Mouse (Mus musculus): ENCODE measurements at regions not wholly inside any gene's neighbourhood (a gene's known extent, or its start where the extent isn't known, plus 50 kb on each side); places are given as distances from the start of the nearest gene placed in this dataset.

DNA sequence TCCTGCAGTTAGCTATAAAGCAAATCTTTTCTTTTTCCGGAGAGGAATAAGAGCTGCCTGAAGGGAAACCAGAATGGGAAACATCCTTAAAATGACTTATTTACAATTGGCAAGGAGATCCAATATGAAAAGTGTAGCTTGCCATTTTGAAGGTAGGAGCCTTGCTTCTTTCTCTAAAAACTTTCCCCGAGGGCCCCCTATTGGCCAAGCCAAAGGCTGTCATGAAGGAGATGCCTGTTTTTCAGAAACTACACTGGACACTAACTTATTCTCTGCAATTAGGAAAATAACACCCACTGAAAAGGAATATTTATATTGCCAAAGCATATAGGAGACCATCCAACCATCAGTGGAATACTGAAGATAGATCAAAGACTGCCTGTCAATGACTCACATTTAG is 312.8 kb upstream of the Thrb start:
- intact Hi-C loops (cut with DNase I): no loop called here
- DNase-seq: no peak

- DNase-seq: no peak
- intact Hi-C loops (cut with DNase I): no loop called here
These were observed 307.6 kb upstream of the Thrb start for GRCm38 (mm10) chr14:17352324-17353037.

DNA sequence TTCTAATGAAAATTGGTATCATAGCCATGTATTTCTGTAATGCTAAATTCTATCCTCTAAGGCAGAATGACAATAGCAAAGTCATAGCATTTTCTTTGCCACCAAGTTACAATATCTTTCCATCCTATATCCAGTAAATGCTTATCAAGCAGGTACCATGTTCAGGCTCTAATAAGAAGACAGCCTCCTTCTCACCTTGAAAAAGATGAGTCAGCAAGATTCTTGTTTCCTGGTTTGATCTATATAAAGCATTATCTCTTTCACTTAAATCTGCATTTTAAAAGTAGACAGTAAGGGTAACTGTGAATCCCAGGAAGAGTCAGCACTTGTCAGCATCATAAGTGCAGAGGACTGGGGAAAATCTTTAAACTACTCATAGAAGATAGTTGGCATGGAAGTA is 298.2 kb upstream of the Thrb start:
- intact Hi-C loops (cut with DNase I): no loop called here

DNA sequence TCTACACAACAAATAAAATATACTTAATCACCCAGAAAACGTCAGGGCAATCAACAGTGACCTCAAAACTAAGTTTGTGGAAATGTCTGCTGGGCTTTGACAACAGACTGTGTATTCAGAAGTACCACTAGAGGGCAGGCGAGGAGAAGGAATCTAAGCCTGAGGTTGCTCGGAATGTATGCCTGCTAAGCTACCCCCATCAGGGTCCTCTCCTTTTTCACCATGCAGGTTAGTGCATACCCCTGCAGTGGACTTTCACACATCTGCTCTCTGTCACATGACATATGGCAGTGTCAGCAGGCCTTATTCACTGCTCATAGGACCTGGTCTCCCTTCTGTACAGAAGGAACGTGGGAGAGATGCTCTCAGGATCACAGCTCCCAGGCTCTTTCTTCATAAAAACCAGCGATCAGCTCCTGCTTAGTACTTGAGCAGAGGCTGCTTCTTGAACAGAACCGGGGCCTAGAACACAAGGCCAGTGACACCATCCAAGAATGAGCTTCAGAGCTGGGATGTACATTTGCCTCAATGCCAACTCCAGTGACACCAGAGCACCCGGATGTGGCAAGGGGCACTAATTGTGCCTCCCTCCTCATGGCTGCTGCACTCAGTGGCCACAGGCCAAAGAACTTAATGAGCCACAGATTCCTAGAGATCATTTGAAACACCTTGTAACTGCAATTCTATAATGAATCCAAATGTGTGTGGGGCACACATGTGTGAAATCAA is 257.1 kb upstream of the Thrb start:
- intact Hi-C loops (cut with DNase I): loop anchor here (2.0 to 5.0 kb wide), 2 partner anchors 564 to 764 kb away; no protein-coding TSS in a partner anchor
- no peak for DNase-seq

More for the DNA sequence above, 298.2 kb upstream of the Thrb start:
- no peak for DNase-seq

DNA sequence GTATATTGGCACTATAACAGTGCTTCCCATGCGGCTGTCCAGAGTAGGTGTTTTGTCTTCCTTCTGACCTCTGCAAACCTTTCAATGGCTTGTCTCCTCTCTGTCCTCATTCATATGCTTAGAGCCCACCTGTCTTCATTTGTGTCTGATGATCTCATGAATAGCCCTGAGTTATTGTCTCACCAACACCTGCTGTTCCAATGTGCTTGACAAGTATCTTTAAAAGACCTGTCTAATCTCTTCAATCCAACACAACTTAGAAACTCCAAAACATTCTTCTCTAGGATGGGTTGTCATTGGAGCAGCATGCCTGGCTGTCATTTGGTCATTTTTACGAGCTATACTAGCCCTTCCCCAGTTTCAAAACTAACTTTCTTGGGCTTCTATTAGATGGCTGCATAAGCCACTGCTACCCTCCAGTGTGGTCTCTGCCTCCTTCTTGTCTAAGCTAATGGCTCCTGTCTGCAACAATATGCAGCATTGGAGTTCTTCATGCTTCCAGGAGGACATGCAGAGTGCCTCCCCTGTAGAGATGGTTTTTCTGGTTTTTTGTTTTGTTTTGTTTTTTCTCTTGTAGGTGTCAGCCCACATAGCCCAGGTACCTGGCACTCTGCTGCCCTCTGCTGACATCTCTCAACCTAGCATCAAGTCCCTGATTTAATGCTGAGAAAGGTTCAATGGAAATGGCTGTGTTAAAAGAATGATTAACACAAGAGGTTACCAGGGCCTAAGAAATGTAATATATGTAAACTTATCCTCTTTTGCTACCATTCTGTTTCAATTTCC is 254.3 kb upstream of the Thrb start:
- intact Hi-C loops (cut with DNase I): no loop called here
- no peak for DNase-seq

GRCm38 (mm10) chr14:17406879-17407278 is 253.2 kb upstream of the Thrb start:
- intact Hi-C loops (cut with DNase I): no loop called here
- no peak for DNase-seq

DNA sequence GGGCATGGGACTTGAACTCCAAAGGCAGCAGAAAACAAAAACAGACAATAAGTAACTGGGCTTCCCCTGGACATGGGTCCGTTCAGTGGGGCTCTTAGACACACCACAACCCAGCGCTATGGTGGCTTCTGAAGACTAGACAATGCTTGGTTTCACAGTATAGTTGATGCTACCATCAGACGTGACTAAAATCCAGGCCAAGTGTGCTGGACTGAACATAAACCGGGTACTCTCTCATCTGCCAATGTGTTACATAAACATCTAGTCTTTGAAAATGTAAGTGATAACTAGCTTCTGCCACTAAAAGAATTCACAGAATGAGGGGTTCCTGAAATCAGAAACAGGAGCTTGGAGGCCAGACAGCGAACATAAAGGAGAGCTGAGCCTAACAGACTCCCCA is 251.7 kb upstream of the Thrb start:
- intact Hi-C loops (cut with DNase I): no loop called here
- no peak for DNase-seq

DNA sequence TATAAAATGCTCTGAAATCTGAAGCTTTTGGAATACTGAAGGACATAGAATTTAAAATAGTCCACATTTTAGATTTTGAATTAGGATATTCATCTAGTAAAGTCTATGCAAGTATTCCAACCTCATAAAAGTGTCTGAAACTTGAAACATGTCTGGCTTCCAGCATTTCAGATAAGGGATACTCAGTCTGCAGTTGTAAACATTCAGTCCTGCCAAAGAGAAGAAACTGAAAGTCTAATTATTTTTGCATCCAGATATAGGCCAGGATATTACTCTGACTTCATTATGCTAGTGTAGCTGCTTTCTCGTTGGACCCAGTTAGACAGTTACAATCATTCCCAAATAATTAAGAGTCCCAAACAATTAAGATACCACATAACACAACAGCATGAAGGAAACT is 251.2 kb upstream of the Thrb start:
- no peak for DNase-seq
- intact Hi-C loops (cut with DNase I): no loop called here

- intact Hi-C loops (cut with DNase I): no loop called here
- DNase-seq: no peak
These were observed 250.6 kb upstream of the Thrb start for GRCm38 (mm10) chr14:17409497-17409896.

- DNase-seq: no peak
- intact Hi-C loops (cut with DNase I): no loop called here
These were observed 249.3 kb upstream of the Thrb start for GRCm38 (mm10) chr14:17410752-17411151.

- DNase-seq: no peak
- intact Hi-C loops (cut with DNase I): no loop called here
These were observed 248.8 kb upstream of the Thrb start for GRCm38 (mm10) chr14:17411299-17411698.

DNA sequence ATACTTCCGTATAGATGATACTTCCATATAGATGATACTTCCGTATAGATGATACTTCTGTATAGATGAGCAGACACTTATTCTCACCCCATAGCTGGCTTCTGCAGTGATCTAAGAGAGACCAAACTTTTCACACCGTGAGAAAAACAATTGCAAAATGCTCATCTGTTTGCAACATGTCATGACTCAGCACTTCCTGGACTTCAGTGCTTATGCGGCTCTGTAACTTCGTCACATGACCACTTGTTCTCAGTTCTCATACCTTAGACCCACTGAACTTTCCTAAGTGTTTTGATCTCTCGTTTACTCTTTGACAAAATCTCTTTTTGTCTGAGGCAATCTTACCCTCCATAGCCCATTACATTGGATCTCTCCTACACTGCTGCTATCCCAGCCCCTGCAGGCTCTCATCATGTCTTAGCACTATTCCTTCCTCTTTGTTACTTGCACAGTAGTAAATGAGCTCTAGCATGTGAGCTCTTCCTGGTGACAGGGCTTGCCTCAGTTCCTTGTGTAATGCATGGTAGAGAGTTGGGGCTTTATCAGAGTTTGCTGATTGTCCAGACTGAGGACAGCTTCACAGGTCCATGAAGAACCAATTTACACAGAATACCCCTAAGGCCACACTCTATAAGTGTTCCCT is 245.7 kb upstream of the Thrb start:
- intact Hi-C loops (cut with DNase I): no loop called here
- DNase-seq: no peak

DNA sequence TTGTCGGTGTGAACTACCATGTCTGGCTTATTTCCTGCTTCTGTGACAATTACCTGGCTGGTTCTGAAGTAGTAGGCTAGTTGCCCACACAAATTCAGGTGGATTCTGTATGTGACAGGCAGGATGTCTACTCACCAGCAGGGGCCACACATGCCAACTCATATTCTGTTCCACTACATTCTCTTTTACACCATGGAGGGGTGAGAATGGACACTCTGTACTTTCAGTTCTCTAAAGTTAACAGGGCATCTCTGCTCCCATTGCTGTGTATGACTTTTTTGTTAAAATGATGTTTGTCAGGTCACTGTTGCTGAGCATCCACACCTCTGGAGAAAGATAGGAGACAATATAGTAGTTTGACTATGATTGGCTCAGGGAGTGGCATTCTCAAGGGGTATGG is 232.3 kb upstream of the Thrb start:
- DNase-seq: no peak
- intact Hi-C loops (cut with DNase I): no loop called here

DNA sequence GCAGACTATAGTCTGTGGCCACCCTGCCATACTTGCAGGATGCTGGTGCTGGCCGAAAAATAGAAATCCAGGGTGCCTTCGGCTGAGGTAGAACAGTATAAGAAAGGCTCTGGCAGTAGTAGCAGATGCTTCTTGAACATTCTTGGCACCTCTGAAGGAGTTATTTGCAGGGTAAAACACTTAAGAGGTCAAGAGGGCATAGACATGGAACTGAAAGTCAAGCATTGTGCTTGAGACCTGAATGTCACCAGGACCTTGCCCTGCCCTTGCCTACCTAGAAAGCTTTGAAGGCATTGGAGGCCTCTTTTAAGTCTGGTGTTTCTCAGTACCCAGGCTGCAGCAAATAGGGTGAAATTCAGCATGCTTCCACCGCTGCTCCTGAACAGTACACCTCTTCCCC is 230.9 kb upstream of the Thrb start:
- intact Hi-C loops (cut with DNase I): no loop called here
- no peak for DNase-seq

GRCm38 (mm10) chr14:17433346-17433745 is 226.7 kb upstream of the Thrb start:
- DNase-seq: no peak
- intact Hi-C loops (cut with DNase I): no loop called here

DNA sequence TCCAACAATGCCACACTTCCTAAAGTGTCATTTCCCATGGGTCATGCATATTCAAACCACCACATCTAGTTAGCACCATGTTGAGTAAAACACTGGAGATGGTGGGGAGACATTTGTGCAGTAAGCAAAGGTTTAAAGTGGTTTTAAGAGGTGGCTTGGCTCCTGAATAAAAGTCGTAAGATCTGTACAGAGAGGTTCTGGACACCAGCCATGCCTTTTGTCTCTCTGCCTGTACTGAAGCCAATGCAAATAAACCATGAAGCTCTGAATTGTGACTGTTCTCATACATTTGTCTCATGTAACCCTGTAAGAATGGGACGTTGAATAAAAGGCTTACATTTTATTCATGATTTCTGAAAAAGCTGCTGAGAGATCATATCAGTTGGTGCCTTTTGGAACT is 202.1 kb upstream of the Thrb start:
- DNase-seq: no peak
- intact Hi-C loops (cut with DNase I): no loop called here

GRCm38 (mm10) chr14:17478963-17479362 is 181.1 kb upstream of the Thrb start:
- intact Hi-C loops (cut with DNase I): no loop called here
- DNase-seq: no peak

GRCm38 (mm10) chr14:17484866-17485265 is 175.2 kb upstream of the Thrb start:
- intact Hi-C loops (cut with DNase I): no loop called here
- no peak for DNase-seq

DNA sequence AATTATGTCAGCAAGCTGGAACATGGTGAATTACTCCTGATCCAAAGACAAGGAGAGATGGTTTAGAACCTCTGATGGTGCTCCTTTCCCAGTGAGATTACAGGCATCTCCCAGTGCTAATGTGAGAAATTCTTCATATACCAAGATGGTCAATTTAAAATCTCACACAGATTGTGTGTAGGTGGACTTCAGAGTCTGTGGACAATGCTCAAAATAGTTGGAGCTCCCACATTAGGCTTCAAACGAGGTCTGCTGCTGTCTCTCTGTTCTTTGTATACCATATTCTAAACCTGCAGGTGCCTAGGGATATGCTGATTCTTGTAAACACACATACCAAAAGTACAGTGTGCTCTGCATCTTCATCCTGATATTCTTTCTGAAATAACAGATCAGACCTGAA is 146.3 kb upstream of the Thrb start:
- intact Hi-C loops (cut with DNase I): no loop called here
- no peak for DNase-seq

- no peak for DNase-seq
- intact Hi-C loops (cut with DNase I): no loop called here
These were observed 137.4 kb upstream of the Thrb start for GRCm38 (mm10) chr14:17522696-17523095.

DNA sequence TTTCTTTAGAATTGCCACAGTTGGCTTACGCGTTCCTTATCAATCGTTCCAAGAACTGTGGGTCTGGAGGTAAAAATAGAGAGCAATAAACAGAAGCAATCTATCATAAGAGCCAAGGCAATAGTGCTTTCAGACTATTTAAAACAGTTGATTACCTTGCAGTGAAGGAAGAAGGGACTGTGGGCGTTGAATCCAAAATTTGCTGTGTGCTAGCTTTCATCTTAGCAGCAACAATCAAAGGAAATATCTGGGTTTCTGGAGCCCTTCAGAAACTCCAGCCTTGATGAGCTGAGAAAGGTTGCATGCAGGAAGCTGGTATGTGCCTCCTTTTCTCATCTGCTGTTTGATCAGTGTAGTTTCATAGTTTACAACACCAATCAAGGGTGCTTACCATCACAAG is 136.1 kb upstream of the Thrb start:
- no peak for DNase-seq
- intact Hi-C loops (cut with DNase I): no loop called here
